Mouse (Mus musculus) olfactory bulb, adult 2 months (tissue): ENCODE measurements around the gene AI413582. TPM values are rescaled to one million over a fixed set of nuclear protein-coding genes. Genes with fewer than 3 reads are reported as not detected.

Experiments used
- H3K27ac ChIP-seq: fragments of 200-500 bp; 2 replicates; pipeline ENCODE4 v1.5.1; 2012; ENCODE audit warnings: low read depth, low read length; ENCODE audit not compliant: insufficient read depth
- H3K4me1 ChIP-seq: fragments of 200-500 bp; 2 replicates; pipeline ENCODE4 v1.6.1; 2012; ENCODE audit warnings: low read length; ENCODE audit not compliant: control insufficient read depth, insufficient read depth
- H3K4me3 ChIP-seq: fragments of 200-500 bp; 2 replicates; pipeline ENCODE4 v1.5.1; 2012; ENCODE audit warnings: mild to moderate bottlenecking, low read depth, low read length, moderate library complexity; ENCODE audit not compliant: insufficient read depth
- CTCF ChIP-seq: fragments of 200-500 bp; IDR thresholded peaks from 2 replicates; pipeline ENCODE4 v1.5.1; 2012; ENCODE audit warnings: low read depth, mild to moderate bottlenecking, low read length, moderate library complexity; ENCODE audit not compliant: insufficient read depth
- POLR2A ChIP-seq: fragments of 200-500 bp; IDR thresholded peaks from 2 replicates; pipeline ENCODE4 v1.6.1; 2012; ENCODE audit warnings: mild to moderate bottlenecking, low read depth, low read length, moderate library complexity; ENCODE audit not compliant: insufficient read depth
- whole genome bisulfite sequencing: fragments of 180-500 bp; shearing (Covaris S2); methylation state at CpG from one replicate; pipeline ENCODE4 v1.1.7; 2018; 5-methylcytosine and 5-hydroxymethylcytosine counted together
- polyA plus RNA-seq: library from polyadenylated mRNA; stranded (reverse); fragments of >200 nt; gene quantifications from 2 replicates; pipeline ENCODE4 v1.2.4, GENCODE M21; 2012; ENCODE audit warnings: low replicate concordance; ENCODE audit not compliant: missing spikeins, insufficient read depth, insufficient read length

The AI413582 gene
- polyA plus RNA-seq, 1 experiment = not detected

DNA sequence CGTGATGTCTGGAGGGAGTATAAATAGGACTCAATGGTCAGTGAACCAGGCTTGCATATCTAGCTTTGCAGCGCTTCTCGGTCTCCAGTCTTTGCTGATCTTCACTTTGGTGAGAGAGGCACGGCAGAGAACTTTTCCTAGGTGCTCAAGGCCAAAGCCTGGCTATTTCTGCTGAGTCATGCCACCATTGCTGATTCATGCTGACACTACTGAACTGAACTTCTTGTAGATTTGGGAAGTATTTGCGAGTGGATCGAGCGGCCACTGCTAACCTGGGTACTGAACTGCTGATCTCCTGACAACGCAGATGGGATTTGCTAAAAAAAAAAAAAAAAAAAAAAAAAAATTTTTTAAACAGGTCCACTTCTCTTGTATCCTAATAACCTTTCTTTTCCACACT lies 33.5 kb downstream of the AI413582 start:
- TF ChIP-seq POLR2A (no peak), CTCF (no peak)
- Histone ChIP-seq H3K4me3 (no peak overlapping the region), H3K4me1 (peaks cover 2% of the 10 kb centered on the region; the same call in 1 of the 2 replicates), H3K27ac (no peak overlapping the region)
- 90% methylated on average over 8 of the region's 8 CpGs for WGBS

DNA sequence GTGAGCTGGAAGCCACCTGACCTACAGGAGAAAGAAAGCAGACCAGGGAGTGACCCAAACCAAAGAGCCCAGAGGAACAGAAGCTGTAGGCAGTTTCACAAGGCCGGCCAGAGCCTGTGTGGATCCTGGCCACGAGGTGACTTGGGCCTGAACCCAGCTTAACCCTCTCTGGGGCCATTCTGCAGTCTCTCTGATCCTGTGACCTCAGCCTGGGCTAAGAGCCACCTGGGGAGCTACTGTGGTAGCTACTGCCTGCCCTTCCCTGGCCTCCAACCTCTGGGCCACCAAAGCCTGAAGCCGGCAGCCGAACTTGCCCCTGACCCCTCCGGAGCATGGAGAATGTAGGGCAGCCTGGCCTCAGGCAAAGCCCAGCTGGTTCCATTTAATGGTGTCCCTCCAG lies 36.8 kb downstream of the AI413582 start:
- H3K4me3 ChIP-seq = no peak overlapping the region
- H3K4me1 ChIP-seq = no peaks in the 10 kb centered on the region
- H3K27ac ChIP-seq = no peak overlapping the region
- TF ChIP-seq CTCF (no peak), POLR2A (no peak)
- WGBS = 90% methylated on average over 5 of the region's 5 CpGs

DNA sequence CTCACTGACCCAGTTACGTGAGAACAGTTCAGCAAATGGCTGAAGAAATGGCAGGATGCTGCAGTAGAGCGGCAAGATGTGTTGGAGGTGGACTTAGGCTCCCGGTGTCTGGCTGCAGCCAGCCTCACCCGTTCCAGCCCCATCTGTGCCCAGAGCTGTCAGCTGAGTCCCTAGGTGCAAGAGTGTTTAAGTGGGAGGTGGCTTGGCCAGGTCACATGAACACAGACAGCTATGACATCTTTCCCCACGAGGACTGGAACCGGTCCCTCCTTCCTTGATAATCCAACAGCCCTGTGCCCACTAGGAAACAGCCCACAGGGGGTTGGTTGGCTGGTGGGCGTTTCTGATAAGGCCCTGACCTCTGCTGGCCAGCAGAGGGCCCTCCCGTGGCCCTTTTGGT lies 37.5 kb downstream of the AI413582 start:
- no peaks in the 10 kb centered on the region for H3K4me1 ChIP-seq
- H3K4me3 ChIP-seq = no peak overlapping the region
- H3K27ac ChIP-seq = no peak overlapping the region
- TF ChIP-seq CTCF = no peak
- TF ChIP-seq POLR2A = no peak
- WGBS = 61% methylated on average over 8 of the region's 8 CpGs

DNA sequence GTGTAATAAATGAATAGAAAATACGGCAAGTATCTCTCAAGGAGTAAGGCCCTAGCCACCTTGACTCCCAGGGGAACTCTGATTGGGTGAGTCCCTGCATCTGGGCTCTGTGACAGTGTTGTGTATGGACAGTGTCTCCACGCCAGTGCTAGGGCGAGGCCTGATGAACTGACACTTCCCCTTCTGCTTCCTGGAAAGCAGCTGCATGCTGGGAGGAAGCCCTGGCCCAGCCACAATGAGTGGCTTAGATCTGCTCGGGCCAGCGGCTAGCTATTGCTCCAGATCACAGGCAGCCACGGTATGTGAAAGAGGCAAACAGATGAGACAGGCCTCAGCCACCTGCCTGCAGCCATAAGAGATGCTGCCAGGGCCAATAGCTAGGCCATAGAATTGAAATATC lies 38.4 kb downstream of the AI413582 start:
- Histone ChIP-seq H3K27ac (no peak overlapping the region), H3K4me1 (no peaks in the 10 kb centered on the region), H3K4me3 (no peak overlapping the region)
- 81% methylated on average over 6 of the region's 6 CpGs for WGBS
- TF ChIP-seq POLR2A = no peak
- TF ChIP-seq CTCF = no peak

DNA sequence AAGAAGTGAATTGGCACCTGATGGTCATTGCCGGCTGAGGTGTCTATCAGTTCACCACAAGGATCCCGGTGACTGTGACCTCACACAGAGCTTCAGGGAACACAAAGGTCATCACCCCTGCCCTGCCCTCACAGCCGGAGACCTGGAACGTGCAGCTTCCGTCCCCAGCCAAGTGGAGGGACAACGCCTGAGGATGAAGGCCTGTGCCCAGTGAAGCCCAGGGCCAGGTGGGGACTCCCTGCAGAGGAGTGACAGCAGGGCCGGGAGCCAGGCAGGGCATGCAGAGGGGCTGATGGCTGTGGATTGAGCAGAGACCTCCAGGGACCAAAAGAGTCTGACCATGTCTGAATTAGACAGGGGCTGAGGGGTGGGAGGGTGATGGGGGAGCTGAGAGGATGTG lies 42.4 kb downstream of the AI413582 start:
- no peak overlapping the region for H3K4me3 ChIP-seq

DNA sequence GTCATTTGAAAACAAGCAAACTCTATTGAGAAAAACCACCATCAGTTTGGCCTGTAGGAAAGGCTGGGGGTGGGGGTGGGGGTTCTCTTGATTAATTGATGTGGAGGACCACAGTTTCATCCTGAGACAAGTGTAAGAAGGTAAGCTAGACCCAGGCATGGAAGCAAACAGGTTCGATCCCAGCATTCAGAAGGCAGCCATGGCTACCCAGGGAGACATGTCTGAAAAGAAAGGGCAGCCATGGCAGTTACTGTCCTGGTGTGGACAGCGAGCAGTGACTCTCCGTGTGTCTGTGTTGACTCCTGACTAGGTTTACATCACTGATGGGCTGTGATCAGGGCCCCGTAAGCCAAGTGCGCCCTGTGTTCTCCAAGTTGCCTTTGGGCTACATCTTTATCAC lies 44.3 kb downstream of the AI413582 start, which contains the start of gene Grm4:
Grm4 (minus strand) TSS at position 101 of the 400 bp plus-strand sequence.
- H3K27ac ChIP-seq = no peak within 1 kb of the TSS
- WGBS = 79% methylated on average over 5 of the region's 5 CpGs
- peaks cover 21% of the 10 kb centered on the region for H3K4me1 ChIP-seq
- no peak within 1 kb of the TSS for H3K4me3 ChIP-seq
- TF ChIP-seq CTCF (no peak), POLR2A (no peak)

More for the DNA sequence above, 42.4 kb downstream of the AI413582 start:
- peaks cover 13% of the 10 kb centered on the region for H3K4me1 ChIP-seq
- WGBS = 78% methylated on average over 7 of the region's 7 CpGs
- TF ChIP-seq POLR2A (no peak), CTCF (no peak)
- H3K27ac ChIP-seq = no peak overlapping the region

DNA sequence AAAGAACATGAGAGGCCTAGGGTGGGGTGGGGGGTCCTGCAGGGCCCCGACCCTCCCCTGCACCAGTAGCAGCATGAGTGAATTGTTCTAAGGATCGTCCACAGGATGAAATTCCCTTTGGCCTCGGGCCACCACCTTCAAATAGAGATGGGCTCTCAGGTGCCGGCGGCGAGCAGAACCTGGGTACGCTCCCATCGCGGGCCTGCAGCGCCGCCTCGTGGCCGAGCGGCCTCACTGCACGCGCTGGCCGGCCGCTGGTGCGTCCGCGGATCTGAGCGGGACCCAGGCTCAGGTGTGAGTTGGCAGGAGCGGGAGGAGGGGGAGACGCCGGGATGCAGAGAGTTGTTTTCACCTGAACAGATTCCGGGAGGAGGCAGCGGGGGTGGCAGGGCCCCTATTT lies 45.0 kb downstream of the AI413582 start:
- Histone ChIP-seq H3K4me3 (no peak overlapping the region), H3K27ac (no peak overlapping the region), H3K4me1 (peaks cover 22% of the 10 kb centered on the region)
- WGBS = 1% methylated on average over 27 of the region's 27 CpGs
- peak; percentile 99 for TF ChIP-seq CTCF
- TF ChIP-seq POLR2A = no peak

DNA sequence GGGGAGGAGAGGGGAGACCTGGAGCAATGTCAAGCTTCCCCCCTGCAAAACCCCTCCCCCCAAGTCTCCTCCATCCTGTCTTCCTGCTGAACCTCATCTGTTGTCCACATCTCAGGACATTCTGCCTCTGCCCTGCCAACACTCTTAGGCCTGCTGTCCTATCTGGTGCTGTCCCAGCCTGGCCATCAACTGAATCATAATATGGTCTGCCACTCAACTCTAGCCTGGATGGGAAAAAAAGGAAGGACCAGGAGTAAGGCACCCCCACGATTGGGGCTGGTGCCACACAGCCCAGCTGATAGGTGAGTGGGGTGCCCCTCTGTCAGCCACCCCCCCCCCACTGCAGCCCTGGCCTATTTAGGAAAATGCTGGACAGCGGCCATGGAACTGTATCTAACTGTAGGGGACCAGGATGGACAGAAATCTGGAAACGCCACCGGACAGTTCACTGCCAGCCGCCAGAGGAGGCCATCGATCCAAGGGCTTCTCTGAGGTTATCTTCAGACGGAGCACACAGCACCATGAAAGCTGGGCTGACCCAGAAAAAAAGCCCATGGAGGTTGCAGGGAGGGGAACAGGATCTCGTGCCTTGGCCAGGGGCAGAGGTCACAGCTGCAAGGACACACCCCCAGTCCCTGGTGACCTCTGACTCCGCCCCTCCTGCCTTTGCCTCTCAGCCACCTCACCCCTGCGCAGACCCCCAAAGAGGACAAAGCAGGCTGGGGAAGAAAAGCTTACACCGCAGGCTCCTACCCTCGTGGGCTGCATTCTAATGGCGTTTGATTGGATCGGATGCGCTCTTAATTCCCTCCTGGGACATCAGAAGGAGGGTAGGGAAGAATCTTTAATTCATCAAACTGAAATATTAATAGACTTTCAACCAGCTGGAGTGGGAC lies 46.6 kb downstream of the AI413582 start:
- WGBS = 63% methylated on average over 15 of the region's 15 CpGs
- no peak overlapping the region for H3K27ac ChIP-seq
- H3K4me3 ChIP-seq = no peak overlapping the region
- TF ChIP-seq CTCF (no peak), POLR2A (no peak)
- peaks cover 36% of the 10 kb centered on the region for H3K4me1 ChIP-seq

DNA sequence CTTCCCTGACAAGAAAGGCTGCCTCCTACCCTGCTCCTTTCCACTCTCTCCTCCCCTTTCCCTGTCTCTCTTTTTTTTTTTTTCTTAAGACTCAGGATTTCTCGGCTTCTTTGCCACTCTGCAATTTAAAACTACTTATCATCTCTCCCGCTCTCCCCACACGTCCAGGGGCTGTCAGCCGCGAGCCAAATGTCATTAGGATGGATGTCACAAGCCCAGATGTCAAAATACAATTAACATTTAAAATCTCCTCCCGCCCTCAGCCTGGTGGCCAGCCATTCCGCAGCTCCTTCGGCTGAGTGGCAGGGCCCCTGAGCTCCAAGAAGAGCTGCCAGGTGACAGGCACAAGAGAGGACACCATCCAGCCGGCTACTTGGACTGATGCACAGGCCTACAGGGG lies 47.3 kb downstream of the AI413582 start:
- no peak overlapping the region for H3K27ac ChIP-seq
- peak; percentile 20; the same call in 1 of the 2 replicates for TF ChIP-seq CTCF
- no peak for TF ChIP-seq POLR2A
- WGBS = 27% methylated on average over 9 of the region's 9 CpGs
- H3K4me1 ChIP-seq = peaks cover 42% of the 10 kb centered on the region
- H3K4me3 ChIP-seq = no peak overlapping the region
